Mouse (Mus musculus): Measurements from ENCODE around the gene Bmp8b. TPM values are rescaled to one million over a fixed set of nuclear protein-coding genes. Genes with fewer than 3 reads are reported as not detected.

The Bmp8b gene
- total RNA-seq, 2 experiments from 2014 or later, result not detected

DNA sequence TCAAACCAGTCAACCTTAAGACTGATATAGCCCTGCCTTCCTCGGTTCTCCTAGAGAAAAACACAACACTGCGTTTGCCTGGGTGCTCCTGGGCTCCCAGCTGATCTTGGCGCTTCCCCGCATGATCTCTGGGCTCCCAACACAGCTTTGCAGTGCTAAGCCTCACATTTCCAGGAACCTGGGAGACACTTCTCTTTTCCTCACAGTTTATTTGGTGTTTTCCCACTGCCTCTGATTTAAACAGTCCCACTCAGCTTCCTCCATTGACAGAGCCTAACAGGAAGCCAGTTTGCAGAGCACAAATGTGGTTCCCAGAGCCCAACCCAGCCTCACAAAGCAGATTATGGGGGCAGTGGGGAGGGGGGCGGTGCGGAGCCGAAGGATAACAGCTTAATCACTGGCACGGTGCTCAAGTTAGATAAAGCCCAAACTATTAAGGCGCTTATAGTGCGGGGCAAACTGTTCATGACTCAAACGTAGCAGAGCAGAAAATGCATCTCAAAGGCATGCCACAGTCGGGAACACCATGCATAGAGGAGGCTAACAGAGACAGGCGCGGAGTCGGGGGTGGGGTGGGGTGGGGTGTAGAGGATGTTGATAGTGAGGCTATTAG lies 57.4 kb downstream of the Bmp8b start:
- ATAC-seq (replicated peaks; ENCODE audit: poor library complexity, severe bottlenecking), result peak; percentile 42

DNA sequence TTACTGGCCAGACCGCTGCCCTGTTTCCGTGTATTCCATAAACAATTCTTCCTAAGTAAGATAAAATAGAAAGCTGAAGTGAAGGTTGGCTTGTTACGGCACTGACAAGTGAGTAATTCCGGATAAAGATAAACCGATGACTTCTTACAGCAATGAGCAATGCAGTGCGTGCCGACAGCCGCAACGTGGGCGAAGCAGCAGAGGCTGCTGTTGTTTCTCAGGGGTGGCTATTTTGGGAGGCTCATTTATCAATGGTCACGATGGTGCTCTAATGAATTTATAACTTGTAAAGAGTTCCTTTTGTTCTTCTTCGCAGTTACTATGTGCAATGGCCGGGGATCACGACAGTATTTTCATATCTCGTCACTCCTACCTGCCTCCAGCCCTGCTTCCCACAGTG lies 59.2 kb downstream of the Bmp8b start:
- no peak for ATAC-seq (replicated peaks; ENCODE audit: poor library complexity, severe bottlenecking)

- no peak for ATAC-seq (replicated peaks; ENCODE audit: poor library complexity, severe bottlenecking)
Measured at GRCm38 (mm10) chr4:123171811-123172210, 66.8 kb downstream of the Bmp8b start.

Other genes starting within 250 kb of the Bmp8b start
- 122 and 132 TPM in 2 replicates for gene Cap1, start 219.1 kb upstream of the Bmp8b start, total RNA-seq (2014; fragmentation: Nextera tagmentation)
- 132 and 157 TPM in 2 replicates for gene Cap1, start 219.1 kb upstream of the Bmp8b start, total RNA-seq (2017)
- not detected in 2 replicates for gene Mfsd2a, start 144.0 kb upstream of the Bmp8b start, total RNA-seq (2014; fragmentation: Nextera tagmentation)
- 1.5 TPM in 1 of 2 replicates, not detected in the other for gene Mfsd2a, start 144.0 kb upstream of the Bmp8b start, total RNA-seq (2017)
- 1.5 and 4.4 TPM in 2 replicates for gene Mycl, start 109.5 kb upstream of the Bmp8b start, total RNA-seq (2014; fragmentation: Nextera tagmentation)
- gene Mycl, start 109.5 kb upstream of the Bmp8b start, total RNA-seq (2017), result 0.21 and 0.78 TPM in 2 replicates
- gene Trit1, start 88.6 kb upstream of the Bmp8b start, total RNA-seq (2014; fragmentation: Nextera tagmentation), result 10.8 and 21.5 TPM in 2 replicates
- gene Trit1, start 88.6 kb upstream of the Bmp8b start, total RNA-seq (2017), result 20.4 and 20.7 TPM in 2 replicates
- 1.7 TPM in 1 of 2 replicates, not detected in the other for gene Oxct2b, start 11.1 kb downstream of the Bmp8b start, total RNA-seq (2014; fragmentation: Nextera tagmentation)
- gene Oxct2b, start 11.1 kb downstream of the Bmp8b start, total RNA-seq (2017), result not detected in 2 replicates
- 56.2 and 64.7 TPM in 2 replicates for gene Ppie, start 34.8 kb downstream of the Bmp8b start, total RNA-seq (2014; fragmentation: Nextera tagmentation)
- gene Ppie, start 34.8 kb downstream of the Bmp8b start, total RNA-seq (2017), result 70.2 and 75.5 TPM in 2 replicates
- not detected in 2 replicates for gene Hpcal4, start 78.1 kb downstream of the Bmp8b start, total RNA-seq (2014; fragmentation: Nextera tagmentation)
- gene Hpcal4, start 78.1 kb downstream of the Bmp8b start, total RNA-seq (2017), result not detected in 2 replicates
- gene Nt5c1a, start 96.3 kb downstream of the Bmp8b start, total RNA-seq (2014; fragmentation: Nextera tagmentation), result not detected in 2 replicates
- gene Nt5c1a, start 96.3 kb downstream of the Bmp8b start, total RNA-seq (2017), result not detected in 2 replicates
- not detected in 2 replicates for gene Heyl, start 128.4 kb downstream of the Bmp8b start, total RNA-seq (2014; fragmentation: Nextera tagmentation)
- gene Heyl, start 128.4 kb downstream of the Bmp8b start, total RNA-seq (2017), result not detected in 2 replicates
- gene Pabpc4, start 157.2 kb downstream of the Bmp8b start, total RNA-seq (2014; fragmentation: Nextera tagmentation), result 93.4 and 113 TPM in 2 replicates
- gene Pabpc4, start 157.2 kb downstream of the Bmp8b start, total RNA-seq (2017), result 110 and 112 TPM in 2 replicates
- gene Oxct2a, start 218.5 kb downstream of the Bmp8b start, total RNA-seq (2014; fragmentation: Nextera tagmentation), result not detected in 2 replicates
- not detected in 2 replicates for gene Oxct2a, start 218.5 kb downstream of the Bmp8b start, total RNA-seq (2017)
- gene Bmp8a, start 238.1 kb downstream of the Bmp8b start, total RNA-seq (2014; fragmentation: Nextera tagmentation), result not detected in 2 replicates
- 0.30 TPM in 1 of 2 replicates, not detected in the other for gene Bmp8a, start 238.1 kb downstream of the Bmp8b start, total RNA-seq (2017)

Data from granulocyte monocyte progenitor cell, adult 5-6 weeks (primary cell).